ENCODE assay signal across 8 mouse cellular contexts in genomic region chr1:64956479-64956961, GRCm38 (mm10). TPM values are rescaled to one million over a fixed set of nuclear protein-coding genes. Genes with fewer than 3 reads are reported as not detected.
DNase-seq lines count a peak whose midpoint lies in the region; ATAC-seq lines count a peak whose summit lies in the region.

Gene Plekhm3, minus strand, starts transcription at chr1:64956824.

- under 1% methylated on average over 40 of the region's 43 CpGs for WGBS in intestine, embryonic 15.5 days

- 0 out of 2 replicates have a peak within 1 kb of the TSS, but pooled peaks have one; percentile 44 for H3K27ac ChIP-seq in intestine, embryonic 15.5 days

- H3K9me3 ChIP-seq in intestine, embryonic 15.5 days: no peaks in the 10 kb centered on the region

- H3K36me3 ChIP-seq in intestine, embryonic 15.5 days: no peaks in the 10 kb centered on the region

- peak; percentile 98 for ATAC-seq in intestine, embryonic 15.5 days
- ATAC-seq in megakaryocyte-erythroid progenitor cell, adult 5-6 weeks (replicated peaks; ENCODE audit: low FRiP score, low TSS enrichment, poor library complexity, severe bottlenecking): peak; percentile 99

- peak within 1 kb of the TSS; percentile 85 for H3K4me3 ChIP-seq in intestine, embryonic 15.5 days (replicated peaks)

- peak within 1 kb of the TSS; percentile 83 for H3K9ac ChIP-seq in intestine, embryonic 15.5 days

- DNase-seq in adrenal gland, adult 2 months: peak; percentile 90
- DNase-seq in embryo, embryonic 11.5 days (ENCODE audit: low read depth, low spot score): peak; percentile 71
- DNase-seq in gastrocnemius, postnatal 36 days: peak; percentile 73 to 81
- peak; percentile 80 to 83 for DNase-seq in left cerebral cortex, postnatal 14 days (ENCODE audit: low spot score in 2 of 2)
- peak; percentile 82 for DNase-seq in right cerebral cortex, postnatal 14 days
- DNase-seq in urinary bladder, postnatal 25 days (ENCODE audit: low spot score): peak; percentile 76

- no peaks in the 10 kb centered on the region for H3K27me3 ChIP-seq in intestine, embryonic 15.5 days (replicated peaks)

- peaks cover 4% of the 10 kb centered on the region; the same call in 1 of the 2 replicates for H3K4me1 ChIP-seq in intestine, embryonic 15.5 days (replicated peaks)

- H3K4me2 ChIP-seq in intestine, embryonic 15.5 days (replicated peaks): peak within 1 kb of the TSS; percentile 68

- intact Hi-C loops in gastrocnemius, postnatal 36 days (cut with DNase I): no loop called here
- intact Hi-C loops in left cerebral cortex, postnatal 14 days (cut with DNase I): no loop called here

RNA-seq across cellular contexts. Expression of gene Plekhm3, which starts in this region (rescaled TPM):
- 10 to 100 TPM; 12.7 to 21.4 TPM for total RNA-seq in adrenal gland, adult 2 months (2021)
- 3.8 and 3.9 TPM in 2 replicates for polyA plus RNA-seq in adrenal gland, adult 2 months (2012; rRNA removed)
- 1 to 10 TPM; 4.7 to 6.7 TPM for total RNA-seq in gastrocnemius, postnatal 36 days (2021)
- 4.7 and 5.9 TPM in 2 replicates for polyA plus RNA-seq in intestine, embryonic 15.5 days (2015; fragmentation: Nextera tagmentation; extraction: Ambion mirVana)
- 10 to 100 TPM; 29.5 to 30.0 TPM for total RNA-seq in left cerebral cortex, postnatal 14 days (2021)
- 4.3 and 8.1 TPM in 2 replicates for total RNA-seq in megakaryocyte-erythroid progenitor cell, adult 5-6 weeks (2014; fragmentation: Nextera tagmentation)
- total RNA-seq in megakaryocyte-erythroid progenitor cell, adult 5-6 weeks (2017): 1.8 and 5.6 TPM in 2 replicates

Comparison
In these comparisons a context has a peak if more than half of its experiments do, and no peak if none do; other contexts are left out.
1. Peak in every context shown above with its lines: DNase-seq, ATAC-seq, H3K4me3 ChIP-seq and H3K27ac ChIP-seq.